Mouse (Mus musculus): ENCODE data around the gene Tcirg1. TPM values are rescaled to one million over a fixed set of nuclear protein-coding genes. Genes with fewer than 3 reads are reported as not detected.
A peak's percentile ranks its signal among the peaks of the same experiment; 100 is the strongest.

Tcirg1 gene
- polyA plus RNA-seq, 1 experiment from 2014 or later: 52.9 TPM

- ATAC-seq (ENCODE audit: low FRiP score, low read depth): no peak
These were observed 35.4 kb upstream of the Tcirg1 start for GRCm38 (mm10) chr19:3942315-3942714.

DNA sequence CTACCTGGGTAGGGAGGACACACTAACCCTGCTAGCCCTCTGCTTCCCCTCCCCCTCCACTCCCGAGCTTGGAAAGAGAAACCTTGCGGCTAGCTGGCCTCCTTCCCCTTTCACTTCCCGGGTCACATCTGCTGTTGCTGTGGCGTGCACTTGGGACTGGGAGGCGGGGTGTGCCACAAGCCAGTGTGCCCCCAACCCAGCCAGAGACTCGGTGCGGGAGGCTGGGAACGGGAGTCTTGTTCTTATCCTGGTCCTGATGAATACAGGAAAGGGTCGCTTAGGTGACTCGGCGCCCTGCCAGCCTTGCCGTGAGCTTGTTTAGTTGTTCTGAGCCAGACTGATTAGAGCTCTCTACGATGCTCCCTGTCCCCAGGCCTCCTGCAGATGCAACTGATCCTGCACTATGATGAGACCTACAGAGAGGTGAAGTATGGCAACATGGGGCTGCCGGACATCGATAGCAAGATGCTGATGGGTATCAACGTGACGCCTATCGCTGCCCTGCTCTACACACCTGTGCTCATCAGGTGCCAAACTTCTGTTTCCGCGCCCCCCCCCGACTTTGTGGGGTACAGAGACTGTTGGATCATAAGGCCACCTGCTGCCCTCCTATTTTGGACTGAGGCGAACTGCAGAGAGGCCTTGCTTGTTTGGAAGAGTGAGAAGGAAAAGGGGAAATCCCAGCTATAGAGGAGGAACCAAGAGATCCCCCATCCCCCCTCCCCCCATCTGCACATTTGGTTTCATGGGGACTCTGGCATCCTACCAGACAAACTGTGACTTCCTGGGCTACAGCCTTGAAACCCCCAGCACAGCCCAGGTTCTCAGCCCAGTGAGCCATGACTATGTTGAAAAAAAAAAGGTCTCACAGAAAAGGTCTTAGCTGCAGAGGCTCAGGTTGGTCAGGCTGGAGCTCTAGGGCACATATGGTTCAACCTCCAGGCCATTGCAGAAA is 29.2 kb upstream of the Tcirg1 start:
- peak overlapping the region; percentile 87 for H3K4me2 ChIP-seq (replicated peaks)
- H3K27ac ChIP-seq: no peak overlapping the region
- no peaks in the 10 kb centered on the region for H3K9me3 ChIP-seq
- H3K4me1 ChIP-seq: peaks cover 8% of the 10 kb centered on the region
- H3K9ac ChIP-seq: peak overlapping the region; percentile 67
- no peak for ATAC-seq (ENCODE audit: low FRiP score, low read depth)
- WGBS: 9% methylated on average over 22 of the region's 22 CpGs
- H3K4me3 ChIP-seq: peak overlapping the region; percentile 53
- H3K27me3 ChIP-seq: peaks cover 8% of the 10 kb centered on the region; the same call in 1 of the 2 replicates
- H3K36me3 ChIP-seq: no peaks in the 10 kb centered on the region

More at GRCm38 (mm10) chr19:3942315-3942714, 35.4 kb upstream of the Tcirg1 start:
- Histone ChIP-seq H3K4me2 (replicated peaks) (no peak overlapping the region), H3K4me1 (no peaks in the 10 kb centered on the region), H3K27ac (no peak overlapping the region), H3K36me3 (no peaks in the 10 kb centered on the region), H3K9ac (no peak overlapping the region), H3K9me3 (no peaks in the 10 kb centered on the region), H3K27me3 (peaks cover 15% of the 10 kb centered on the region; the same call in 1 of the 2 replicates), H3K4me3 (no peak overlapping the region)
- 83% methylated on average over 7 of the region's 7 CpGs for WGBS

- Histone ChIP-seq H3K27me3 (peaks cover 8% of the 10 kb centered on the region; the same call in 1 of the 2 replicates), H3K4me2 (replicated peaks) (peak within 1 kb of the TSS; percentile 87), H3K4me1 (peaks cover 14% of the 10 kb centered on the region), H3K4me3 (peak within 1 kb of the TSS; percentile 53), H3K36me3 (no peaks in the 10 kb centered on the region), H3K27ac (no peak within 1 kb of the TSS), H3K9me3 (no peaks in the 10 kb centered on the region), H3K9ac (peak within 1 kb of the TSS; percentile 67)
- 6% methylated on average over 39 of the region's 42 CpGs for WGBS
- ATAC-seq (ENCODE audit: low FRiP score, low read depth): peak; percentile 88
These were observed 28.3 kb upstream of the Tcirg1 start, which contains the start of gene Unc93b1 for GRCm38 (mm10) chr19:3935032-3935895. Gene Unc93b1, plus strand, starts transcription at chr19:3935186.

- Histone ChIP-seq H3K27ac (no peak overlapping the region), H3K9me3 (no peaks in the 10 kb centered on the region), H3K4me3 (no peak overlapping the region), H3K4me1 (peaks cover 30% of the 10 kb centered on the region), H3K4me2 (replicated peaks) (no peak overlapping the region), H3K36me3 (no peaks in the 10 kb centered on the region), H3K27me3 (peaks cover 3% of the 10 kb centered on the region; the same call in 1 of the 2 replicates), H3K9ac (no peak overlapping the region)
- ATAC-seq (ENCODE audit: low FRiP score, low read depth): no peak
- WGBS: 90% methylated on average over 9 of the region's 9 CpGs
These were observed 24.8 kb upstream of the Tcirg1 start for GRCm38 (mm10) chr19:3931716-3932115.

DNA sequence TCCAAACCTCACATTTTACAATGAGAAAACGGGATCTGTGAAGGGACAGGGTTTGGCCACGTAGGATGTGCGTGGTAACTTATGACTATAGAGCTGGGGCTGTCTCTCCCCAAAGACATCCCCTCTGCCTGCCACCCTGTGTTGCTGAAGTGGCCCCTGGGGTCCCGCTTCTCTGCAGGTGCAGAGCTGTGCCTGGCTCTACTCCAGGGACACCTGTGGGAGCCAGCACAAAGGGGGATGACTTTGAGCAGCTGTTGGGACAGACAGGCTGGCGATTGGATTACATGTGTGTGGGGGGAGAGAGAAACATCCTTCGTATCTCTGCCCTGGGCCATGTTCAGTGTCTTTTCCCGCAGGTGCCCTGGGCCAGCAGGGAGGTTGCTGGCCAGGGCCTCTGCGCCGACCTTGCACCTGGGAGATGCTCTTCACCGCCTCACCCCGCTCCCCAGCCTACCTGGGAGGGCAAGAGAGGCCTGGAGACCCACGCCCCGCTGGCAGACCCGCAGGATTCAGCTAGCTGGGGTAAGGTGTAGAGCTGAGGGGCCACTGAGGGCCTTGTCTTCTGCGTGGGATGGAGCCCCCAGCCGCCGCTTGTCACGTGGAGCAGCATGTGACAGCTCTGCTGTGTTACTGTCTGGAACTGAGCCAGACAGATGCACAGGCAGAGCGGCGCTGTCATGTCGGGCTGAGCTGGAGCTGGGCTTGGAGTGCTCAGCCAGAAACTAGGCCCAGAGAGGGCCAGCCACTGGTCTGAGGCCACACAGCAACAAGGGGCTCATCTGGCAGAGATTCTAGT is 23.5 kb upstream of the Tcirg1 start:
- H3K4me1 ChIP-seq: peaks cover 30% of the 10 kb centered on the region
- no peak overlapping the region for H3K4me2 ChIP-seq (replicated peaks)
- H3K36me3 ChIP-seq: no peaks in the 10 kb centered on the region
- H3K4me3 ChIP-seq: no peak overlapping the region
- ATAC-seq (ENCODE audit: low FRiP score, low read depth): no peak
- no peaks in the 10 kb centered on the region for H3K9me3 ChIP-seq
- H3K27me3 ChIP-seq: no peaks in the 10 kb centered on the region
- no peak overlapping the region for H3K9ac ChIP-seq
- H3K27ac ChIP-seq: peak overlapping the region; percentile 63
- WGBS: 71% methylated on average over 21 of the region's 21 CpGs

DNA sequence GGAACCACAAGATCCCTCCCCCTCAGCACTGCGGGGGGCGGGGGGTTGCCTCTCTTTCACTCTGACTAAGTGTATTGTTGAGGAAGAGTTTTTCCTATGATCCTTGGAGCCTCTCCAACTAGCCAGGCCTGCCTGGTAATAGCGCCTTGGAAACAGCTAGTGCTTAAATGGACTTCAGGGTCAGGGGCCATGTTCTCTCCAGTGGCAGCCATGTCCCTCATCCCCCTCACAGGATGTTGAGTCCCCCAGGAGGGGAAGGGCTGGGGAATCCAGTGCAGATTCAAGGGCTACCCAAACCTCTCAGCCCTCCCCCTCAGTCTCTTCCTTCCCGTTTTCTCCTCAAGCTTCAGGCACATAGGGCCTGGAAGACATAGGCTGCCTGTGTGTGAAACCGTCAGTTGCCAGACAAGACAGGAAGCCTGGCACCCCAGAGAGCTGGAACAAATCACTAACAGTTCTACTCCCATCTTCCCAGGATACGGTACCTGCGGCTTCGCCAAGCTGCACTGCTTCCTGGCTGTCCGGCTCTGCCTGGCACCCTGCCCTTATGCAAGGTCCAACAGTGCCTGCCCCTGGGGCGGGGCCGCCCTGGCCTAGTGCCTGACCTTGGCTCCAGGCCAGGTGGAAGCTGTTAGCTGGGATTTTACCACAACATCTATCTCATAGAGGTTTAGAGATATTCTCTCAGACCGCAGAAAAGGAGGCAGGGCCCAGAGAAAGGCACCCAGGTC is 22.4 kb upstream of the Tcirg1 start, which contains the start of gene Aldh3b1:
Aldh3b1 (minus strand) TSS at position 598 of the 731 bp plus-strand sequence.
- Histone ChIP-seq H3K36me3 (no peaks in the 10 kb centered on the region), H3K9me3 (no peaks in the 10 kb centered on the region), H3K4me1 (peaks cover 30% of the 10 kb centered on the region), H3K27ac (peak within 1 kb of the TSS; percentile 63), H3K27me3 (no peaks in the 10 kb centered on the region), H3K9ac (no peak within 1 kb of the TSS), H3K4me2 (replicated peaks) (peak within 1 kb of the TSS; percentile 5; the same call in 1 of the 2 replicates), H3K4me3 (no peak within 1 kb of the TSS)
- ATAC-seq (ENCODE audit: low FRiP score, low read depth): peak; percentile 44
- 54% methylated on average over 12 of the region's 12 CpGs for WGBS

GRCm38 (mm10) chr19:3928779-3929178 is 21.8 kb upstream of the Tcirg1 start:
- H3K9me3 ChIP-seq: no peaks in the 10 kb centered on the region
- peak overlapping the region; percentile 63; the same call in 1 of the 2 replicates for H3K27ac ChIP-seq
- no peaks in the 10 kb centered on the region for H3K36me3 ChIP-seq
- H3K4me2 ChIP-seq (replicated peaks): no peak overlapping the region
- ATAC-seq (ENCODE audit: low FRiP score, low read depth): no peak
- H3K9ac ChIP-seq: no peak overlapping the region
- H3K4me1 ChIP-seq: peaks cover 30% of the 10 kb centered on the region
- no peak overlapping the region for H3K4me3 ChIP-seq
- WGBS: 70% methylated on average over 4 of the region's 4 CpGs
- H3K27me3 ChIP-seq: no peaks in the 10 kb centered on the region

DNA sequence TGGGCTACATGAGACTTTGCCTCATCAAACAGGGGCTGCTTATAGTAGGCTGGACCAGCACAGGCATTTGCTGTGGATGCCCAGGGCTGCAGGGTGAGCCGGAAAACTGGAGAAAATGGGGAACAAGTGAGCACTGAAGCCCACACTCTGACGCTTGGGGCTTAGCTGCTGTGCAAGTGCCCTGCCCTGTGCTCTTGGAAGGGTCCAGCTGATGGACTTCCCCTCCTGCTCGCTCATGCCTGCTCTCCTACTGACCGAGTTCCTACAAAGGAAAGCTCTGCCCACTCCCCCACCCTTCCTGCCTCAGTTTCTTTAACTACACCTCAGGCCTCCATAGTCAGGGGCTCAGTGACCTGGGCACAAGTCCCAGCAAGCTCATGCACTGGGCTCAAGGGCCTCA is 21.1 kb upstream of the Tcirg1 start:
- Histone ChIP-seq H3K36me3 (no peaks in the 10 kb centered on the region), H3K27ac (no peak overlapping the region), H3K9ac (no peak overlapping the region), H3K4me2 (replicated peaks) (no peak overlapping the region), H3K9me3 (no peaks in the 10 kb centered on the region), H3K4me1 (peaks cover 34% of the 10 kb centered on the region), H3K27me3 (no peaks in the 10 kb centered on the region), H3K4me3 (no peak overlapping the region)
- no peak for ATAC-seq (ENCODE audit: low FRiP score, low read depth)
- WGBS: 83% methylated on average over 4 of the region's 4 CpGs

- no peak for ATAC-seq (ENCODE audit: low FRiP score, low read depth)
These were observed 19.8 kb upstream of the Tcirg1 start for GRCm38 (mm10) chr19:3926685-3927084.

DNA sequence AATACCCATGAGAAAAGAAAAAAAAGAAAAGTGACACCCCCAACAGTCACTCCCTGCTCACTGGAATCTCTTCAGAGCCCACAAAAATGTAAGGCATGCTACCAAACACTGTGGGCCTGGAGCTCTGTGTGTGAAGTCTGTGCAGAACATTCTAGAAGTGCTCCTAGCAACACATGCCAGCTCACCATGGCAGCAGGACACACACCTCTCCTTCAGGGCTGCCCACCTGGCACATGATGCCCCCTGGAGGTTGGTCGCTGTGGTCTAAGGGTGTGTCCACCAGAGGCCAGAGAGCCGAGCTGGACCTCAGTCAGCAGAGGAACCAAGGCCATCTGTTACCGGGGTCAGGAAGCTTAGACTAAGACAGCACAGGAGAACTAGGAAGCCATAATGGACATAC is 19.3 kb upstream of the Tcirg1 start:
- ATAC-seq (ENCODE audit: low FRiP score, low read depth): no peak
- peaks cover 34% of the 10 kb centered on the region for H3K4me1 ChIP-seq
- no peak overlapping the region for H3K4me3 ChIP-seq
- no peaks in the 10 kb centered on the region for H3K27me3 ChIP-seq
- no peak overlapping the region for H3K27ac ChIP-seq
- no peak overlapping the region for H3K4me2 ChIP-seq (replicated peaks)
- H3K36me3 ChIP-seq: no peaks in the 10 kb centered on the region
- H3K9me3 ChIP-seq: no peaks in the 10 kb centered on the region
- no peak overlapping the region for H3K9ac ChIP-seq
- WGBS: 70% methylated on average over 3 of the region's 3 CpGs

More at GRCm38 (mm10) chr19:3926685-3927084, 19.8 kb upstream of the Tcirg1 start:
- Histone ChIP-seq H3K36me3 (no peaks in the 10 kb centered on the region), H3K4me1 (peaks cover 34% of the 10 kb centered on the region), H3K4me2 (replicated peaks) (no peak overlapping the region), H3K4me3 (no peak overlapping the region), H3K9ac (no peak overlapping the region), H3K27ac (no peak overlapping the region), H3K27me3 (no peaks in the 10 kb centered on the region), H3K9me3 (no peaks in the 10 kb centered on the region)
- WGBS: 67% methylated on average over 6 of the region's 6 CpGs

GRCm38 (mm10) chr19:3925859-3926258 is 18.9 kb upstream of the Tcirg1 start:
- Histone ChIP-seq H3K27me3 (no peaks in the 10 kb centered on the region), H3K36me3 (no peaks in the 10 kb centered on the region), H3K4me1 (peaks cover 34% of the 10 kb centered on the region), H3K4me3 (no peak overlapping the region), H3K4me2 (replicated peaks) (no peak overlapping the region), H3K9ac (no peak overlapping the region), H3K27ac (no peak overlapping the region), H3K9me3 (no peaks in the 10 kb centered on the region)
- ATAC-seq (ENCODE audit: low FRiP score, low read depth): no peak
- WGBS: 75% methylated on average over 6 of the region's 6 CpGs
